Mouse (Mus musculus): ENCODE data around the gene Zmynd8.

Gene Zmynd8

DNA sequence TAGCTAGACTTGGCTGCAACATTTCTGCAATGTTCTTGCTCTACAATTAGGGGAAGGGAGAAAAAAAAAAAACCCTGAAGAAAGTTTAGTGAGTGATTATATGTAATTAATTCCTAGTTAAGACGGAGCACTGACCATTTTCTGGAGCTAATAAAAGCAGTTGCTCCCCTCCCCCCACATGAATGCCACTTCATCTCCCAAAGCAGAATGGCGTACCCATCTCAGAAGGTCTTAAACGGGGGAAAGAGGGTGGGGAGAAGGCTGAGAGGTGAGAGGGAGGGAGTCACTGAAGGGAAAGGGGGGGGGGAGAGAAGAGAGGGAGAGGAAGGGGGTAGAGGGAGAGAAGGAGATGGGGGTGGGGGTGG lies 17.6 kb downstream of the Zmynd8 start:
- in situ Hi-C loops (cut with MboI; ENCODE audit: low sequenced_read_pairs): no loop called here

DNA sequence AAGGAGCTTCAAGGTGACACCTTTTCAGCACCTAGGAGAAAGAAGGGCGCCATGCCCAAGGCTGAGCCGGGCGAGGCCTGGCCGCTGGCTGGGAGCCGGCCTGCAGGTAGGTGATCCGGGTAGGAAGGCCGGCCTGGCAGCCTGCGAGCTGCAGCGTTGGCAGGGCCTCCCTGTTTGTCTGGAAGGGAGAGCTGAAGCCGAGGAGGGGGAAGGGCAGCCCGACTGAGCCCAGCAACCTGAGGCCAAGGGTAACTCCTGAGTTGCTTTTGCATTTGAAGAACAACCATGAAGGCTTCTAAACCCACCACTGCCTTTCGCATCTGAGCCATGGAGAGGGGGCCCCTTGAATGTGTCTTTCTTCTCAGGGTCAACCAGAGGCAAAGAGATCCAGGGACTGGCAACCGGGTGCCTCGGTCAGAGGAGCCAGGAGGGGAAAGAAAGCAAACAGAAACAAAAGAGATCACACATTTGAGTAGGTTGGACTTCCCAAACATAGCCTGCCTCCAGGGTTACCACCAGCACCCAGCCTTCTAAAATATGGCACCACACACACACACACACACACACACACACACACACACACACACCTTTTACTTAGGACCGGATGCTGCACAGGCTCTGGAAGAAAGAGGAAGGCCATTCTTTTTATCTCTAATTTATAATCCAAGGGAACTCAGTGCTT lies 18.2 kb downstream of the Zmynd8 start:
- in situ Hi-C loops (cut with MboI; ENCODE audit: low sequenced_read_pairs): no loop called here

DNA sequence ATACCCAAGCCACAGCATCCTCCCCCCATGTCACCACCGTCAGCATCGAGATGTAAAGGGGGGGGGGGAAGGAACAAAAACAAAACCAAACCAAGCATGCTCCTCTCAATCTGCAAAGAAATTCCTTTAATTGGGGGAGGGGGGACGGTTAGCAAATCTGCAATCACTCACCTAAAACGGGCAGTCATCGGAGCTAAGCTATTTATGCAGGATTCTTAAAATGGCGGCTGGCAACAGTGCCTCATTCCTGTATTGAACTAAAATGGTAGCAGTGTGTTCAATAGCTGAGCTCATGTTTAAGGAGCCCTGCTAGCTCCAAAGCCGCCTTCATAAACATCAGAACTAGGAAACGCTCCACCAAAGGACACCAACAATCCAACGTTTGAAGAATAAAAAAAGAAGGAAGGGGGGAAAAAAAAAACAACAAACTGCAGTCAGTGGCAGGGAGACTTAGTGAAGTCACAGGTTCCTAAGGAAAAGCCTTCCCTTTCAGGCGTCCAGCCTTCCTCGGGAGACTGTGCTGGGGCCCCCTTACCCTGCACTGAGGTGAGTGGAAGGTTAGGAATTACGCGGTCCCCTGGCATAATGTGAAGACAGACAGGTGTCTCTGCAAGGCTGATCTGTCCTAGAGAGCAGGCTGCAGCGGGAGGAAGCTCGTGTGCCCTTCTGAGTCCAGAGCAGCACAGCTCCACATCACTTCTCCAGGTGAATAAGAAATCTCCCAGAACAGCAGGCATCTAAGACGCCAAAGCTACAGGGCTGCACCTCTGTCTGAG lies 19.2 kb downstream of the Zmynd8 start:
- in situ Hi-C loops (cut with MboI; ENCODE audit: low sequenced_read_pairs): no loop called here

DNA sequence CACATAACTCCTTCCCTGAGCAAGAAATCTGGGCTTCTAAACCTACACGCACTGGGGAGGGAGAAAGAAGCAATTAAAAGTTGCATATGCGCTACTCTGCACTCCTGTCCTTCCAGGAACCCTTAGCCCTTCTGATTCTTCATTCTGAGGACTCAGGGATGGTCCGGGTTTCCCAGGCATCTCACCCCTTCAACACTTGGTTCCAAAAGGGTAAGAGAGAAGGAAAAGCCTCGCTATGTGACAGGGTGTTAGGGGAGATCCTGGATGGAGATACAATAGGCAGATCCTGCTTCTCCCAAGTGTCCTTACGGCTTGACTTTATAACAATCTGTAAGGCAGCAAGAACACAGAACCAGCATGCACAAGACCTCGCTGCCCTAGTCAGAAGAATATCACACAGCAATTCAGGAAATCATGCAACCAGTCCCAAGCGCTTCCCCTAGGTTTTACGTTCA lies 19.9 kb downstream of the Zmynd8 start:
- in situ Hi-C loops (cut with MboI; ENCODE audit: low sequenced_read_pairs): no loop called here

DNA sequence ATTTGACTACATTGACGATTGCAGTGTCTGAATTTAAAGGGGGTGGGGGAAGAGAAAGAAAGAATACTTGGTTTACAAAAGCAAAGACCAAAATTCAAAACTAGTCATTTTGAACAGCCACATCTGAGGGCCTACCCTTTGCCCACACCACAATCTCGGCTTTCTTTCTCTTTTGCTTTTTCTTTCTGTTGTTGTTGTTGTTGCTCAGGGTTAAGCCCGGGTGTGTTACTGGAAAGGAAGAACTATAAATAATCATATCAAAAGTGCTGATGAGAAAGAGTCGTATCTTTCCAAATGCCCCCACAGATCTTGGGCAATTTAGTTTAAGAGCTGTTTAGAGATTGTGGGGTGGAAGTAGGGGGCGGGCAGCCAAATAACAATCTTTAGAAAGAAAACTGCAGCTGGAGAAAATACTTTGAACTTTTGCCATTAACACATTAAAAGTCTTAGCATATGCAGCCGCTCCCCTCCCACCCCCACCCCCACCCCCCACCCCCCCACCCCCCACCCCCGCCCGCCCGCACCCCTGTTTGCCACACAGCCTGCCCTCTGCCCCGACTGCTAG lies 20.7 kb downstream of the Zmynd8 start:
- in situ Hi-C loops (cut with MboI; ENCODE audit: low sequenced_read_pairs): no loop called here

DNA sequence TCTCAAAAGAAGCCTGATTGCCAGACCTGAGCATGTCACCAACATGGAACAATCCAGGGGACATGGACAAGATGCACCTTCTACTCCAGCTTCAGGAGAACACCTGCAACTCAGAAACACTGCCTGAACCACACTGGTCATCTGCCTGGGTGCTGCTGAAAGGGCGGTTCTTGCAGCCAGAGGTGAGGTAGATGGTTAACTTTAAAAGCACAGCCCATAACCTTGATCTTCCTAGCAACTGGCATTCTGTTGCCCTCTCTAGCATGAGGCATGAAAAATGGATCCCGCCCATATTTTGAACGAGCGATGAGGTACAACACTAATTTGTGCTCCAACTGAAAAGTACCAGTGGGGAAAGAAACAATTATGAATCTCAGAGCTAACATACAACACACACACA lies 21.6 kb downstream of the Zmynd8 start:
- in situ Hi-C loops (cut with MboI; ENCODE audit: low sequenced_read_pairs): no loop called here

DNA sequence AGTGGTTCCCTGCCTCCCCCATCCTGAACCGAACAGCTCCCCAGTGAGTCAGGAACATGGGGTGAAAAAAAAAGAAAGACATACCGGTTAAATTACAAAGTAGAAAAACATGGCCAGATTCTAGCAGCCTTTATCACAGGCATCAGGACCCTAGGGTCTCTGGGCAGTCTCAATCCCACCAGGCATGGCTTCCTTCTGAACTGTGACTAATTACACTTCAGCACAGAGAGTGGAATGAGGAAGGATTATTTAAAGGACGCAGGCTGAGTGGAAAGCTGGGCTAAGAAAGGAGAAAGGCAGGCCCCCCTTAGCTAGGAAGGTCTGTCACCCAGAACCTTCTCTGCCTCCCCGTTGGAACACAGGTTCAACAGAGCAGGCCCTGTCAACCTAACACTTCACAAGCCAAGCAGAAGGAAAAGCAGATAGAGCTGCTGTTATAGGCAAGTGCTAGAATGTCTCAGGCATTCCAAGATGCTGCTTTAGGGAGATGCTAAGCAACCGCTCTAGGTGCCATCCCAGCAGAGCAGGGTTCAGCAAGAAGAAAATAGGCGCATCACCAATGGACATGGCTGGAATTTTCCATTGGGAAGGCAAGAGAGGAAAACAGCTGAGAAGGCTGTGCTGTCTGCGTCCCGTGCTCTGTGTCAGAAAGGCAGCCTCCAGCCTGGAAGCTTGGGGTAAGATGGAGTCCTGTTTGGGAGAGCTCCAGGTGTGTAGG lies 22.5 kb downstream of the Zmynd8 start:
- in situ Hi-C loops (cut with MboI; ENCODE audit: low sequenced_read_pairs): no loop called here

DNA sequence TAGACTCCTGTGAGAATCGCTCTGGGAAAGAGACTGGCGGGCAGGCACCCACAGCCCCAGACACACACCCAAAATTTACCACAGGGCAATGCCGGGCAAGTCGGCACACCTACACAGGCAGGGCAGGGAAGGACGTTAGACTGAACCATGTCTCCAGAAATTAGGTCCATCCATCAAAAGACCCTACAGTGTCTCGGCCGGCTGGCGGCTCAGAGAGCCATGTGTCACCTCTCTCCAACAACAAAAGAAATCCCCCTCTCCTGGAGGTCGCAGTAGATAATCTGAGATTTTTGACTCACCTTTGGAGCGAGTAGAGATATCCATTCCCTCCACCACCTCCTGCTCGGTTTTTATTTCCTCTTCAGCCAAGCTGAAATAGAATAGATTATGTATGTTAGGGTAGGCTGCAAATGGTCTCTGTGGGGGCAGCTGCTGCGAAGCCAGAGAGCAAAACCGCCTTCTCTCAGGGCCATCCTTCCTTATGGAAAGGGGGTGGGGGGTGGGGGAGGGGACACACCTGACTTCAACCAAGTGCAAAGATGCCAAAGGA lies 23.3 kb downstream of the Zmynd8 start:
- in situ Hi-C loops (cut with MboI; ENCODE audit: low sequenced_read_pairs): no loop called here

DNA sequence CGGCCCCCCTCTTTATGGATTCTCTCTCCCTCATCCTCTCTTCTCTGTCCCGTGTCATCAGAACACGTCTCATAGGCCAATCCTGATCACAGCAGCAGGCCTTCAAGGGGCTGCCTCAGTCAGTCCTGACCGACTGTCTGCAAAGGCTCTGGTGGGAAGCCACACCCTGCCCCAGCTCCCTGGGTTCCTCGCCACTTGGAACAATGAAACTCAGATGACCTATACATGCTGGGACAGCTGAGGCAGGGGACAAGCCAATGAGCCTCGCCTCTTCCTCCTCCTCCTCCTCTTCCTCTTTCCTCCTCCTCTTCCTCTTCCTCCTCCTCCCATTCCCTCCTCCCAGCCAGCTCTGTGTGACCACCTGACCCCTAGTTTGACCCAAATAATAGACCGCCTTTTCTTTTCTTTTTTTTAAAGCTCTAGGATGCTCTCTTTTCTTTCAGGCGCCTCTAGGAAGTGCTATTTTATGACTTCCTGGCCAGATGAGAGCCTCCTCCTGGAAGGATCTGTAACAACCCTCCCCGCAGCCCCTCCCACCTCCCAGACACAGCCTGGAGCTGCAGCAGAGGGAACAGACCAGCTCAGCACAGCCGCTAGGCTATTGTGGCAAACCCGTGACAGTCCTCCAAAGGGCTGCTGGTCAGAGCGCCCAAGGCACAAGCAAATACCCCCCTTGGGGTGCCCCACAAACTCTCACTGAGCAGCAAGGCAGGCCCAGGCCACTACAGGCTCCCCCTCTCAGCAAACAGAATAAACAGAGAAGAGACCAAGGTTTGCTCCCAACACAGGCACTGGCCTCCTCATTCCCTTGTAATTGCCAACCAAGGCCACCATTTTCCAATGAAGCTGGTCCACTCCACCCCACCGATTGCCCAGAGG lies 24.1 kb downstream of the Zmynd8 start:
- in situ Hi-C loops (cut with MboI; ENCODE audit: low sequenced_read_pairs): no loop called here

DNA sequence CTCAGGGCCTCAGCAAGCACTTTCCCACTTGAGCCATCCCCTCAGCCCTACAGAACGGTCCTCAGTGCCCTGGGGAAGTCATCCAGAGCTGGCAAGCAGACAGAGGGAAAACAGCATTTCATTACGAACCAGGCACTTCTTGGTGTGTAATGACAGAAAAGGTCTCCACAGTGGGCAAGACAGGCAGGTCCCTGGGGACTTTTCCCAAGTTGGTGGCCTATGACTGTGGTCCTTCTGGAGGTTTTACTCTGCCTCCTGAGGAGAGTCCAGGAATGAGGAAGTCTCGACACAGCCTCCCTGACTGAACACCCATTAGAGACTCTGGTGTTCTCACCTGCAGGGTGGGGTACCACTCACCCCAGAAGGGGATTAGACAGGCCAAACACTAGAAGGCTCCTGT lies 25.0 kb downstream of the Zmynd8 start:
- in situ Hi-C loops (cut with MboI; ENCODE audit: low sequenced_read_pairs): no loop called here

DNA sequence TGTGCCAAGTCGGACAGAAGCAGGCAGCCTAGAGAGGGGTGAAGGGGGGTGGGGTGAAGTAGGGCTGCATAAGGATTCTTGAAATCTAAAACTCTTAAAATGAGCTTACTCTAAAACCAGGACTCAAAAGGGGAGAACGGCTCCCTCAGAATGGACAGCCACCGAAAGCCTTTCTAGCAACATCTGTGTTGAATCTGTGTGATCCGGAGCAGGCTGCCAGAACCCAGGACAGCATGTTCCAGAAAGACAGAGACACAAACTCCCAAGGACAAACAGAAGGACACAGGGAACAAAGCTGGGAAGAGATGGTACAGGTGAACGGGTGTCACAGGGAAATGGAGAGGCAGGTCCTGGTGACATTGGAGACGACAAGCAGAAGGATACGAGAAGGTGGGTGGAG lies 25.6 kb downstream of the Zmynd8 start:
- in situ Hi-C loops (cut with MboI; ENCODE audit: low sequenced_read_pairs): no loop called here

DNA sequence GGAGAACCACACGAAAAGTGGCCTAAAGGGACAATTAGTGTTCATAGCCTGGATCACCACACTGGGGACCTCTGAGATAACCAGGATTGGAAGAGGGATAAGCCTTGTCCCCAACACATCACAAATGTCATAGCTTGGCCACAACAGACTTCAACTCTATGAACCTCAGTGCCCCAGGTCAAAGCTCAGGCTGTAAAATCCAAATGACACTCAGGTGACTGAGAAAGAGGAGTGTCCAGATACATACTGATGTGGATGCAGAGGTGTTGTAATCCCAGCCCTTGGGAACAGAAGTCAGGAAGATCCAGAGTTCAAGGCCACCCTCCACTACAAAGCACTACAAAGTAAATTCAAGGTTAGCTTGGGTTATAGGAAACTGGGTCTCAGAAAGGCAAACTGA lies 29.6 kb downstream of the Zmynd8 start:
- in situ Hi-C loops (cut with MboI; ENCODE audit: low sequenced_read_pairs): no loop called here

DNA sequence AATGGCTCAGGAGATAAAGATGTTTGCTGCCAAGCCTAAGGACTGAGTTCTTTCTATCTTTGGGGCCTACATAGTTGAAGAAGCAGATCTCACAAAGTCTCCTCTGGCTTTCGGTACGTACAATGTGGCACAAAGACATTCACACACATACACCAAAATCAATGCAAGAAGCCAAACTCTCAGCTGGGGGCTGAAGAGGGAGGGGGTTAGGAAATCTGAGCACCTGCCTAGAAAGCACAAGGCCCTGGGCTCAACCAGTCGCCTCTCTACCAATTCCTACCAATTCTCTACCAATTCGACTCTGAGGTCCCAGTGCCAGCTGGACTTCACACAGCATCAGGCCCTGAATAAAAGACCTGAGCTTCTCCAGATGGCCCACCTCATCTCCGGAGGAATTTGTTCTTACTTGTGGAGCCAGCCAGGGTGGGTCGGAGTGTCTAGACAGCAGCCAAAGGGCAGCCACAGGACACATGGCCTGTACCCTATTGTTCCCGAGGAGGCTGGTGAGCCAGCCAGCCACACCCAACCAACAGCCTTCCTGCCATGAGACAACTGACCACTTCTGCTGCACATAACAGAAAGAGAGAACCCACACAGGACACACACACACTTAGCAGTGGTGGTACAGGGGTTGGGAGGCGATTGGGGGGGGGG lies 30.2 kb downstream of the Zmynd8 start:
- in situ Hi-C loops (cut with MboI; ENCODE audit: low sequenced_read_pairs): no loop called here

DNA sequence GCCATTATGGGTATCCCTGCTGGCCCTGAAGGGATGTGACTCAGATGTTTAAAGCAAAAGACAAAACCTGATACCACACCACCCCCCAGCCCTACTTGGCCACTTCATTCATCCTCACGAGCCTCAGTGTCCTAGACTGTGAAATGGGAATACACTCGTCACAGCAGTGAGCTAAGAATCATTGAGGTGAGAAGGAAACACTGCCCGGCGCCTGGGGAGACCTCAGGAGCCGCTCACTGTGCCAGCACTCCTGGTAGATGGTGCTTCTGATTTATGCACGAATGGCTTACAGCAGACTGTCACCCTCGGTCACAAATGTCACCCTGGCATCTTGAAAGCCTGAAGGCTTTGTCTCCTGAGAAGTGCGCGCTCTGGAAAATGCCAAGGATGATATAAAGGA lies 31.3 kb downstream of the Zmynd8 start:
- in situ Hi-C loops (cut with MboI; ENCODE audit: low sequenced_read_pairs): no loop called here

DNA sequence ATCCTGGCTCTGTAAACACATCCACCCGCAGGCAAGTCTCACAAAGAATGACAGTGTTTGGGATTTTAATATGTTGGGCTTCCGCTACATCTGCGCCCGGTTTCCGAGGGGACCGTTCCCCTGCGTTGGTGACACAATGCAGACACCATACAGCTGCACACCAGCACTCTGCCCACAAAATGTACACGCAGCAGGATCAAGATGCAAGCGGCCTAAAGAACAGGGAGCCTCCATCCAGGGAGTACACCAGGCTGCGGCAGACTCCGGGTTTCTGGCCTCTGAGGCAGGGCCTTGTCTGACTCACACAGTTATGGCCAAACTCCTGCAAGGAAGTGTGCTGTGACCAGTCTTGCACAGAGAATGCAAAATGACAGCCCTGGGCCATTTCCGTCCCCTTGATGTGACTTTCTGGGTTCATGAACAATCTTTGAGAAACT lies 31.8 kb downstream of the Zmynd8 start:
- in situ Hi-C loops (cut with MboI; ENCODE audit: low sequenced_read_pairs): no loop called here

DNA sequence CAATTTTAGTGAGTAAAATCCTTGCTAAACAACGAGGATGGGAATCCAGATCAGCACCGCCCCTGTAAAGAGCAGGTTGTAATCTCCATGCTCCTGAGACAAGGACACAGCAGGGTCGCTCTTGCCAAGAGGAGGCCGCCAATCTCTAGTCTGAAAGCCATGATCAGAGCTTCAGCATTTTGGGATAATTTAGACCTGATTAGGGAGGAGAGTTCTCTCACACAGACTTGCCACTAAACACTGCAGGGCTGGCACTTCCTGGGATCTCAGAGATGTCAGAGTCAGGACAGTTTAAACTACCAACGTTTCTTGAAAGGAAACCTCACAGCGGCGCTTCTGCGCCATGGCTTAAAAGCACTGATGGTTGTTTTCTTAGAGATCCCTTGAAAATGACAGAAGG lies 32.4 kb downstream of the Zmynd8 start:
- in situ Hi-C loops (cut with MboI; ENCODE audit: low sequenced_read_pairs): no loop called here

DNA sequence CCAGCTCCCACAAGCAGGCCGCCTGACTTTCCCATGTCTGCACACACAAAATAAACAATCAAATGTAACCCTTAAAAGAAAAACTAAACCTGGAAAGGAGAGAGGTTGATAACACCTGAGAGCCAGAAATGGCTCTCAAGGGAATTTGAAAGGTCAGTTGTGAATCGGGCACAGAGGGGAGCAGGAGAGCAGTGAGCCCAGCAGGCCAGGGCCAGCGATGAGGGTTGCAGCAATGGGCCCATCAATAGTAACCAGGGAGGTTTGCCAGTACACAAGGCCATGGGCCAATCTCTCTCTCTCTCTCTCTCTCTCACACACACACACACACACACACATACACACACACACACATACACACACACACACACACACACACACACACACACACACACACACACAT lies 34.0 kb downstream of the Zmynd8 start:
- in situ Hi-C loops (cut with MboI; ENCODE audit: low sequenced_read_pairs): no loop called here

DNA sequence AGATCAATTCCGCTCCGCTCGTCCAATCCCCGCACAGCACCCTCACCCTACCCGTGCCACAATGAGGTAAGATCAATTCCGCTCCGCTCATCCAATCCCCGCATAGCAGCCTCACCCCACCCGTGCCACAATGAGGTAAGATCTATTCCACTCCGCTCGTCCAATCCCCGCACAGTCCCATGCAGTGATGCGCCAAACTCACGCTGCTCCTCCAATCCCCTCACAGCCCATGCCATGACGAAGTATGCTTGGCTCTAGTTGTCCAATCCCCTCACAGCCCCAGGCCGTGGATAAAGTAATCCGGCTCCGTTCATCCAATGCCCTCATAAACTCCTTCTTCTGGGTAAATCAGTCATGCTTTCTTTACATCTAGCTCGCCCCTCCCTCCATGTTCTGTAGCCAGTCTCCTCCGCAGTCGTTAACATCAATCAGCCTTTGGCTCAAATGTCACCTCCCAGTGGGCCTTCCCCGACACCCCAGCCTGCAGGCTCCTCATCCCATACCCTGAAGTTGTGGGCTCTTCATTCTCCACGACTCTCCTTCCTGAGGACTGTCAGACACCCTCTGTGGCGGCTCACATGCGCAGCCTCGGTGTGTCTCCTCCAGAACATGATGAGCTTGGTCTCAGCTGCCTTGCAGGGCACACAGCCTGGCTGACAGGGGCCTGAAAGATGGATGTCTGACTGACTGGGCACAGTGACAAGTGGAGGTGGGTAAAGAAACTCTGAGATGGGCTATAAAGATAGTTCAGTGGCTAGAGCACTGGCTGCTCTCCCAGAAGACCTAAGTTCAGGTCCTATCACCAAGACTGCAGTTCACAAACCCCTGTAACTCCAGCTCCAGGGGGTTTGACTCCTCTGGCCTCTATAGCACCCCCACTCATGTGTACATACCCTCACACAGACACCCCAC lies 36.9 kb downstream of the Zmynd8 start:
- in situ Hi-C loops (cut with MboI; ENCODE audit: low sequenced_read_pairs): no loop called here

Data from CH12F3 (cell line).